Mouse (Mus musculus): Measurements from ENCODE around the gene D330045A20Rik. TPM values are rescaled to one million over a fixed set of nuclear protein-coding genes. Genes with fewer than 3 reads are reported as not detected.

The D330045A20Rik gene
- total and polyA plus RNA-seq, 3 experiments: 2.7 to 3.1 TPM; not detected in 1

- H3K4me3 ChIP-seq (ENCODE audit: control insufficient read depth in 1 of 2, insufficient read depth in 1 of 2, low read depth in 2 of 2, low read length in 2 of 2): no peak overlapping the region
- no peaks in the 10 kb centered on the region for H3K79me2 ChIP-seq (ENCODE audit: control insufficient read depth, insufficient read depth, low read length, poor library complexity)
- no peaks in the 10 kb centered on the region for H3K27me3 ChIP-seq (ENCODE audit: control insufficient read depth in 1 of 2, insufficient read depth in 2 of 2, low read length in 2 of 2)
- DNase-seq (ENCODE audit: low read depth, low spot score): no peak
- H3K9me3 ChIP-seq (replicated peaks; ENCODE audit: insufficient read depth, low read length): no peaks in the 10 kb centered on the region
- TF ChIP-seq ETS1 (IDR thresholded peaks at IDR 0.05; ENCODE audit: low read depth, low read length): no peak
- TF ChIP-seq GATA1 (IDR thresholded peaks at IDR 0.05; ENCODE audit: low read depth, low read length): no peak
- no peak for TF ChIP-seq TBP (IDR thresholded peaks at IDR 0.05; ENCODE audit: low read depth, low read length)
- TF ChIP-seq ZC3H11A (IDR thresholded peaks at IDR 0.05; ENCODE audit: low read depth, low read length): no peak
- TF ChIP-seq BHLHE40 (IDR thresholded peaks at IDR 0.05; ENCODE audit: borderline replicate concordance, low read depth, low read length): no peak
- TF ChIP-seq ZNF384 (IDR thresholded peaks at IDR 0.05; ENCODE audit: low read depth, low read length): no peak
- no peak for TF ChIP-seq ZMIZ1 (IDR thresholded peaks at IDR 0.05; ENCODE audit: low read depth, low read length)
- no peak for TF ChIP-seq NELFE (IDR thresholded peaks at IDR 0.05; ENCODE audit: low read depth, low read length)
- H3K4me1 ChIP-seq (ENCODE audit: control insufficient read depth in 1 of 2, insufficient read depth in 2 of 2, low read length in 2 of 2): no peaks in the 10 kb centered on the region
- no peaks in the 10 kb centered on the region for H3K36me3 ChIP-seq (ENCODE audit: control insufficient read depth in 1 of 2, insufficient read depth in 2 of 2, low read length in 2 of 2)
- no peak overlapping the region for H3K9ac ChIP-seq (ENCODE audit: control insufficient read depth, low read depth, low read length, poor library complexity, severe bottlenecking)
- no peak overlapping the region for H3K27ac ChIP-seq (ENCODE audit: control insufficient read depth, low read depth, low read length)
These were observed 70.3 kb downstream of the D330045A20Rik start for GRCm38 (mm10) chrX:139550456-139550855.

DNA sequence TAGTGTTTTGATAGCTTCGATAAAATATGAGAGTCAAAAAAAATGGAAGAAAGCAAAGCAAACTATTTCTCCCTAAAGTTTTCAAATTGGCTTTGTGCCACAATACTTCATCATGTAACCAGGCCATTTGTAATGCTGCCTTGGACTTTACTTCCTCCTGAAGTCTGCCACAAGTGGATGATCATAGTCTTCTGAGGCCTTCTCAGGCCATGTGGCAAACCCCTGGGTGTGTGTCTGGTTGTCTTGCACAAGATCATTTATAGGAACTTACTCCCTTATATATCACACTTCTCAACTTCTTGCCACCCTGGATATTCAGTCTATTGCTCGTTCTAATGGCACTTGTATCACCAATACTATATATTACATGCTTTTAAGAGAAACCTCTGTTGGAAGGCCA, 71.9 kb downstream of the D330045A20Rik start:
- H3K9me3 ChIP-seq (replicated peaks; ENCODE audit: insufficient read depth, low read length): no peaks in the 10 kb centered on the region
- H3K27me3 ChIP-seq (ENCODE audit: control insufficient read depth in 1 of 2, insufficient read depth in 2 of 2, low read length in 2 of 2): no peaks in the 10 kb centered on the region
- no peaks in the 10 kb centered on the region for H3K4me1 ChIP-seq (ENCODE audit: control insufficient read depth in 1 of 2, insufficient read depth in 2 of 2, low read length in 2 of 2)
- no peak overlapping the region for H3K4me3 ChIP-seq (ENCODE audit: control insufficient read depth in 1 of 2, insufficient read depth in 1 of 2, low read depth in 2 of 2, low read length in 2 of 2)
- no peak overlapping the region for H3K27ac ChIP-seq (ENCODE audit: control insufficient read depth, low read depth, low read length)
- no peaks in the 10 kb centered on the region for H3K79me2 ChIP-seq (ENCODE audit: control insufficient read depth, insufficient read depth, low read length, poor library complexity)
- no peak overlapping the region for H3K9ac ChIP-seq (ENCODE audit: control insufficient read depth, low read depth, low read length, poor library complexity, severe bottlenecking)
- DNase-seq (ENCODE audit: low read depth, low spot score): no peak
- H3K36me3 ChIP-seq (ENCODE audit: control insufficient read depth in 1 of 2, insufficient read depth in 2 of 2, low read length in 2 of 2): no peaks in the 10 kb centered on the region
- TF ChIP-seq ELF1 (IDR thresholded peaks at IDR 0.05; ENCODE audit: low read depth, low read length) (no peak), UBTF (IDR thresholded peaks at IDR 0.05; ENCODE audit: borderline replicate concordance, insufficient read depth, low read depth, low read length) (no peak), MXI1 (IDR thresholded peaks at IDR 0.05; ENCODE audit: low read depth, low read length) (no peak), MYC (IDR thresholded peaks at IDR 0.05; ENCODE audit: low read depth, low read length) (no peak), POLR2AphosphoS2 (IDR thresholded peaks at IDR 0.05; ENCODE audit: low read length) (no peak), MEF2A (IDR thresholded peaks at IDR 0.05; ENCODE audit: extremely low read depth, insufficient replicate concordance, low read depth, low read length, poor library complexity, severe bottlenecking) (no peak), CHD2 (IDR thresholded peaks at IDR 0.05; ENCODE audit: low read length) (no peak), TBP (IDR thresholded peaks at IDR 0.05; ENCODE audit: low read depth, low read length) (no peak), USF2 (IDR thresholded peaks at IDR 0.05; ENCODE audit: borderline replicate concordance in 1 of 2, insufficient read depth in 1 of 2, low read depth in 1 of 2, low read length in 2 of 2) (no peak), SMC3 (IDR thresholded peaks at IDR 0.05; ENCODE audit: low read depth, low read length) (no peak), USF1 (IDR thresholded peaks at IDR 0.05; ENCODE audit: low read depth, low read length) (no peak), HCFC1 (IDR thresholded peaks at IDR 0.05; ENCODE audit: low read depth, low read length) (no peak), RCOR1 (IDR thresholded peaks at IDR 0.05; ENCODE audit: low read depth, low read length) (no peak)

All from MEL (cell line).